Mouse (Mus musculus) thymus, postnatal 14 days (tissue): ENCODE results near the gene Tdrkh.

ENCODE experiments used
- DNase-seq: peaks from one replicate; pipeline ENCODE4 v3.0.0; 2021

Tdrkh gene

GRCm38 (mm10) chr3:94465632-94466430 is 52.8 kb downstream of the Tdrkh start:
- no peak for DNase-seq

- no peak for DNase-seq
Observed at GRCm38 (mm10) chr3:94468931-94469330, 55.9 kb downstream of the Tdrkh start.

GRCm38 (mm10) chr3:94472447-94473114 is 59.5 kb downstream of the Tdrkh start:
- DNase-seq: no peak

GRCm38 (mm10) chr3:94473115-94473505 is 60.0 kb downstream of the Tdrkh start:
- DNase-seq: no peak

GRCm38 (mm10) chr3:94473567-94474232 is 60.6 kb downstream of the Tdrkh start:
- DNase-seq: no peak

- DNase-seq: no peak
Observed at GRCm38 (mm10) chr3:94476301-94477035, 63.4 kb downstream of the Tdrkh start.

GRCm38 (mm10) chr3:94477444-94477843 is 64.4 kb downstream of the Tdrkh start:
- DNase-seq: no peak

- DNase-seq: no peak
Observed at GRCm38 (mm10) chr3:94477981-94478422, 64.9 kb downstream of the Tdrkh start, which contains the start of gene Celf3. Gene Celf3, plus strand, starts transcription at chr3:94478295.

- no peak for DNase-seq
Observed at GRCm38 (mm10) chr3:94478591-94479169, 65.6 kb downstream of the Tdrkh start.

- no peak for DNase-seq
Observed at GRCm38 (mm10) chr3:94479564-94479963, 66.5 kb downstream of the Tdrkh start.

GRCm38 (mm10) chr3:94480291-94480884 is 67.3 kb downstream of the Tdrkh start, which contains the start of gene Riiad1:
Gene Riiad1, minus strand, starts transcription at chr3:94480341.
- DNase-seq: no peak

GRCm38 (mm10) chr3:94481429-94481828 is 68.4 kb downstream of the Tdrkh start:
- no peak for DNase-seq

- DNase-seq: no peak
Observed at GRCm38 (mm10) chr3:94482764-94483385, 69.8 kb downstream of the Tdrkh start.

GRCm38 (mm10) chr3:94483790-94484439 is 70.8 kb downstream of the Tdrkh start:
- DNase-seq: peak; percentile 20
